Comparison of ENCODE assay signal across 8 mouse cellular contexts in the genomic region with DNA sequence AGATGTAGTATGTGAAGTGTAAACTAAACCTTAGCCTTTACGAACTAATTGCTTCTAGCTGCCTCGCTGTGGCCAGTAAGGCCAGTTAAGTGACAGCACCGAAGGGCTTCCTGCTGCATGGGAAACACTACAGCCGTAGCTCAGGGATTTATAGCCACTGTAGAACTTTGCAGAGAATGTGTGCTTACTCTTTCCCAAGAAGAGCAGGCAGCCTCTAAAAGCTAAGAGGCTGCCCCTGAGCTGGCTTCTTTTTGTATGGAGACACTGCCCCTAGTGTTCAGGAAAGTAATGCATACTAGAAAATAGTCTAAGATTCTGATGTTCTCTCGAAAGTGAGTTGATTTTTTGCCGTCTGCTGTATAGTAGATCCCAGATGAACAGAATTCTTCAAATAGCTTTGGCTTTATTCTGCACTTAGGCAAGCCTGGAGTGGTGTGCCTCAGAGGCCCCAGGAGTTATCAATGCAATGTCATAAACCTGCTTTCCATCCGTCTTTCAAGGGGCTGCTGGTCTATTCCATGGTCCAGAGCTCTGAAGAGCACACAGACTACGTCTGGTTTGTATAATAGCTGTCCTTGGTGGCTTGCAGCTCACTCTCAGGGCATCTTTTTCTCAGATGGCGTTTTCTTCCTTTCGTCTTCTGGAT.
DNase-seq lines count a peak whose midpoint lies in the region; ATAC-seq and TF ChIP-seq lines count a peak whose summit lies in the region.
"Had no signal": no experiment of that assay in that cellular context is flagged by ENCODE, and none has a peak within 500 bp of the region (broad histone marks: within the 10 kb centered on the region; RNA-seq: fewer than 3 reads in every experiment).

No protein-coding gene starts in this region.

- no peak overlapping the region for H3K4me2 ChIP-seq in liver, postnatal 0 days (ENCODE audit: low read depth, low read length)
- H3K4me2 ChIP-seq in liver, embryonic 12.5 days: no peak overlapping the region
- H3K4me2 ChIP-seq in heart, embryonic 12.5 days: peak overlapping the region; percentile 27
- no peak overlapping the region for H3K4me2 ChIP-seq in neural tube, embryonic 11.5 days (ENCODE audit: low read depth)

- no peak for TF ChIP-seq EP300 in liver, postnatal 0 days (IDR thresholded peaks at IDR 0.05; ENCODE audit: low read depth)

- peak; percentile 59 for TF ChIP-seq CTCF in liver, postnatal 0 days (IDR thresholded peaks at IDR 0.05; ENCODE audit: low read depth)

- no peak overlapping the region for H3K27ac ChIP-seq in liver, postnatal 0 days (ENCODE audit: low read depth)
- no peak overlapping the region for H3K27ac ChIP-seq in liver, embryonic 12.5 days
- peak overlapping the region; percentile 59; the same call in 1 of the 2 replicates for H3K27ac ChIP-seq in heart, embryonic 12.5 days (ENCODE audit: poor library complexity, severe bottlenecking)
- H3K27ac ChIP-seq in neural tube, embryonic 11.5 days (ENCODE audit: low read depth, low read length): no peak overlapping the region

- WGBS in liver, postnatal 0 days (ENCODE audit: insufficient replicate concordance): 53% methylated on average over 10 of the region's 10 CpGs
- 58% methylated on average over 10 of the region's 10 CpGs for WGBS in liver, embryonic 12.5 days (ENCODE audit: insufficient replicate concordance)
- WGBS in heart, embryonic 12.5 days: 26% methylated on average over 10 of the region's 10 CpGs
- WGBS in neural tube, embryonic 11.5 days: 39% methylated on average over 10 of the region's 10 CpGs

- H3K36me3 ChIP-seq in liver, postnatal 0 days (replicated peaks; ENCODE audit: insufficient read depth, low read length): no peaks in the 10 kb centered on the region
- H3K36me3 ChIP-seq in liver, embryonic 12.5 days: no peaks in the 10 kb centered on the region
- H3K36me3 ChIP-seq in heart, embryonic 12.5 days: 0 out of 2 replicates have a peak, but pooled peaks cover 5% of the 10 kb centered on the region
- H3K36me3 ChIP-seq in neural tube, embryonic 11.5 days (ENCODE audit: control insufficient read depth, insufficient read depth, low read length): no peaks in the 10 kb centered on the region

- no peaks in the 10 kb centered on the region for H3K4me1 ChIP-seq in liver, postnatal 0 days (ENCODE audit: insufficient read depth)
- H3K4me1 ChIP-seq in liver, embryonic 12.5 days: no peaks in the 10 kb centered on the region
- H3K4me1 ChIP-seq in heart, embryonic 12.5 days (replicated peaks): peaks cover 26% of the 10 kb centered on the region
- H3K4me1 ChIP-seq in neural tube, embryonic 11.5 days (ENCODE audit: control insufficient read depth, insufficient read depth, low read length): no peaks in the 10 kb centered on the region

- DNase-seq in liver, postnatal 0 days: no peak
- peak; percentile 10 to 13 for DNase-seq in left cerebral cortex, adult 18-20 months (ENCODE audit: low spot score in 2 of 2)
- peak; percentile 20 for DNase-seq in neural tube, embryonic 11.5 days (ENCODE audit: low spot score)
- DNase-seq in testis, postnatal 10 days (ENCODE audit: low spot score): no peak

- no peak for ATAC-seq in liver, postnatal 0 days
- no peak for ATAC-seq in liver, embryonic 12.5 days
- peak; percentile 93 for ATAC-seq in common myeloid progenitor, adult 5-6 weeks (replicated peaks; ENCODE audit: low read depth, poor library complexity, severe bottlenecking)
- ATAC-seq in heart, embryonic 12.5 days (ENCODE audit: insufficient number of reproducible peaks, low FRiP score): peak; percentile 54; the same call in 1 of the 2 replicates
- peak; percentile 53; the same call in 1 of the 2 replicates for ATAC-seq in neural tube, embryonic 11.5 days (ENCODE audit: insufficient read depth, low FRiP score, low TSS enrichment)

- no peaks in the 10 kb centered on the region for H3K27me3 ChIP-seq in liver, postnatal 0 days (ENCODE audit: insufficient read depth, low read length)
- no peaks in the 10 kb centered on the region for H3K27me3 ChIP-seq in liver, embryonic 12.5 days (replicated peaks)
- H3K27me3 ChIP-seq in heart, embryonic 12.5 days (replicated peaks): no peaks in the 10 kb centered on the region
- H3K27me3 ChIP-seq in neural tube, embryonic 11.5 days (ENCODE audit: control insufficient read depth, insufficient read depth, low read length): no peaks in the 10 kb centered on the region

- H3K9ac ChIP-seq in liver, postnatal 0 days (replicated peaks): no peak overlapping the region
- H3K9ac ChIP-seq in liver, embryonic 12.5 days: no peak overlapping the region
- H3K9ac ChIP-seq in heart, embryonic 12.5 days: no peak overlapping the region
- no peak overlapping the region for H3K9ac ChIP-seq in neural tube, embryonic 11.5 days (ENCODE audit: low read length)

- H3K9me3 ChIP-seq in liver, postnatal 0 days (ENCODE audit: low read length): no peaks in the 10 kb centered on the region
- H3K9me3 ChIP-seq in liver, embryonic 12.5 days (replicated peaks): no peaks in the 10 kb centered on the region
- no peaks in the 10 kb centered on the region for H3K9me3 ChIP-seq in heart, embryonic 12.5 days (replicated peaks)
- no peaks in the 10 kb centered on the region for H3K9me3 ChIP-seq in neural tube, embryonic 11.5 days (ENCODE audit: control insufficient read depth, low read length)

- no peak overlapping the region for H3K4me3 ChIP-seq in liver, postnatal 0 days (ENCODE audit: low read depth, low read length)
- H3K4me3 ChIP-seq in liver, embryonic 12.5 days: no peak overlapping the region
- H3K4me3 ChIP-seq in heart, embryonic 12.5 days: no peak overlapping the region
- no peak overlapping the region for H3K4me3 ChIP-seq in neural tube, embryonic 11.5 days (ENCODE audit: low read depth, low read length)
- H3K4me3 ChIP-seq: erythroblast, embryonic 14.5 days had no signal

Comparison
In these comparisons a context has a peak if more than half of its experiments do, and no peak if none do; other contexts are left out.
1. ATAC-seq: peak in common myeloid progenitor, adult 5-6 weeks (single experiment), heart, embryonic 12.5 days (single experiment) and neural tube, embryonic 11.5 days (single experiment); none in liver, postnatal 0 days (single experiment) and liver, embryonic 12.5 days (single experiment).
2. DNase-seq: peak in left cerebral cortex, adult 18-20 months (2 of 2) and neural tube, embryonic 11.5 days (single experiment); none in liver, postnatal 0 days (single experiment) and testis, postnatal 10 days (single experiment).